Mouse (Mus musculus): ENCODE data around the gene Ceacam15. TPM values are rescaled to one million over a fixed set of nuclear protein-coding genes. Genes with fewer than 3 reads are reported as not detected.
"Not testable (repeated sequence)": the region's sequence is repeated elsewhere in the genome, so short reads cannot be mapped to it uniquely, and the experiment has no call there.

The Ceacam15 gene
- polyA plus RNA-seq, 1 experiment from 2014 or later: not detected

DNA sequence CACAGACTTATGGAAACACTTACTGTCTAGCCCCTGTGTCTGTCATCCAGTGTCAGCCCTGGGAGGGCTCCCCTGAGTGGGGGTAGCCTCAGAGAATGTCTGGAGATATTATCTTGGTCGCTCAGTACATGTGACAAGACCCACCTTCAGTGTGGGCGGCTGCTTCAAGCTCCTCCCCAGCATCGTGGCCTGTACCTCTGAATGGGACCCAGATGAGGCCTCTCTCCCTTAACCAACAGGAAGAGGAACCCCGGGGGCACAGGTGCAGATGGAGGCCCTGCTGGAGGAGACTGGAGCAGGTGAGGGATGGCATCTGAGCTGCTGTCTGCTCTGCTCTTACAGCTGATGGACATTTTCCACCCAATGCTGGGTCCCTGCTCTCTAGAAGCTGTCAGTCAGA lies 32.4 kb downstream of the Ceacam15 start:
- H3K36me3 ChIP-seq (ENCODE audit: control insufficient read depth, insufficient read depth, low read length); H3K9me3 ChIP-seq (ENCODE audit: control insufficient read depth, low read length); H3K27ac ChIP-seq (ENCODE audit: low read depth, low read length); H3K9ac ChIP-seq (ENCODE audit: low read length); H3K4me1 ChIP-seq (replicated peaks; ENCODE audit: control insufficient read depth, insufficient read depth, low read length); ATAC-seq (replicated peaks; ENCODE audit: low FRiP score); H3K4me3 ChIP-seq (ENCODE audit: low read depth, low read length); H3K27me3 ChIP-seq (ENCODE audit: control insufficient read depth, insufficient read depth, low read length); H3K4me2 ChIP-seq (ENCODE audit: low read depth, low read length, severe bottlenecking); DNase-seq (ENCODE audit: low spot score): not testable (repeated sequence)
- WGBS: 57% methylated on average over 3 of the region's 4 CpGs

GRCm38 (mm10) chr7:16639028-16639427 lies 36.5 kb downstream of the Ceacam15 start:
- Histone ChIP-seq H3K27ac (ENCODE audit: low read depth, low read length) (no peak overlapping the region), H3K27me3 (ENCODE audit: control insufficient read depth, insufficient read depth, low read length) (no peaks in the 10 kb centered on the region), H3K4me3 (ENCODE audit: low read depth, low read length) (no peak overlapping the region), H3K9ac (ENCODE audit: low read length) (no peak overlapping the region), H3K4me2 (ENCODE audit: low read depth, low read length, severe bottlenecking) (no peak overlapping the region), H3K9me3 (ENCODE audit: control insufficient read depth, low read length) (no peaks in the 10 kb centered on the region), H3K4me1 (replicated peaks; ENCODE audit: control insufficient read depth, insufficient read depth, low read length) (no peaks in the 10 kb centered on the region), H3K36me3 (ENCODE audit: control insufficient read depth, insufficient read depth, low read length) (no peaks in the 10 kb centered on the region)
- ATAC-seq (replicated peaks; ENCODE audit: low FRiP score): no peak
- DNase-seq (ENCODE audit: low spot score): no peak
- 94% methylated on average over 3 of the region's 3 CpGs for WGBS

GRCm38 (mm10) chr7:16635116-16635515 lies 40.4 kb downstream of the Ceacam15 start:
- 56% methylated on average over 3 of the region's 3 CpGs for WGBS
- Histone ChIP-seq H3K4me2 (ENCODE audit: low read depth, low read length, severe bottlenecking) (no peak overlapping the region), H3K36me3 (ENCODE audit: control insufficient read depth, insufficient read depth, low read length) (no peaks in the 10 kb centered on the region)

GRCm38 (mm10) chr7:16633913-16634312 lies 41.6 kb downstream of the Ceacam15 start:
- not testable (repeated sequence) for DNase-seq (ENCODE audit: low spot score); H3K4me2 ChIP-seq (ENCODE audit: low read depth, low read length, severe bottlenecking); H3K4me3 ChIP-seq (ENCODE audit: low read depth, low read length); H3K4me1 ChIP-seq (replicated peaks; ENCODE audit: control insufficient read depth, insufficient read depth, low read length); H3K9ac ChIP-seq (ENCODE audit: low read length); H3K9me3 ChIP-seq (ENCODE audit: control insufficient read depth, low read length); H3K27ac ChIP-seq (ENCODE audit: low read depth, low read length); H3K36me3 ChIP-seq (ENCODE audit: control insufficient read depth, insufficient read depth, low read length); H3K27me3 ChIP-seq (ENCODE audit: control insufficient read depth, insufficient read depth, low read length)
- 0 out of 2 replicates have a peak, but pooled peaks have one; percentile 56 for ATAC-seq (replicated peaks; ENCODE audit: low FRiP score)
- WGBS: 15% methylated on average over 10 of the region's 10 CpGs

More at GRCm38 (mm10) chr7:16635116-16635515, 40.4 kb downstream of the Ceacam15 start:
- H3K9me3 ChIP-seq (ENCODE audit: control insufficient read depth, low read length): no peaks in the 10 kb centered on the region; the same call in 1 of the 2 replicates
- no peaks in the 10 kb centered on the region for H3K4me1 ChIP-seq (replicated peaks; ENCODE audit: control insufficient read depth, insufficient read depth, low read length)
- no peaks in the 10 kb centered on the region for H3K27me3 ChIP-seq (ENCODE audit: control insufficient read depth, insufficient read depth, low read length)
- H3K9ac ChIP-seq (ENCODE audit: low read length): no peak overlapping the region
- DNase-seq (ENCODE audit: low spot score) (no peak), ATAC-seq (replicated peaks; ENCODE audit: low FRiP score) (no peak)
- no peak overlapping the region for H3K27ac ChIP-seq (ENCODE audit: low read depth, low read length)
- no peak overlapping the region for H3K4me3 ChIP-seq (ENCODE audit: low read depth, low read length)

DNA sequence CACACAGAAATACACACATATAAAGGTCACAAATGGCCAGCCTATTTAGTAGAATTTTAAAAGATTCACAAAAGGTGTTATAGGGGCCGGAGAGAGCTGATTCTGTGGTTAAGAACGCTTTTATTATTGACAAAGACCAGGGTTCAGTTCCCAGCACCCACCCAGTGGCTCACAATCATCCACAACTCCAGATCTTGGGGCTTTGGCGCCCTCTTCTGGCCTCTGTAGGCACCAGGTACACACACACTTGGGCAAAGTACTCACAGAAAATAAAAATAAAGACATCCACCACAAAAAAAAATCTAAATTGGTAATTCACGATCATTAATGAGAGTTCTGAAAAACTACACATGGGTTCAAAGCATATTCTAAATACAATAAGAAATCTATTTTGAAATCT lies 43.6 kb downstream of the Ceacam15 start:
- no peaks in the 10 kb centered on the region for H3K4me1 ChIP-seq (replicated peaks; ENCODE audit: control insufficient read depth, insufficient read depth, low read length)
- H3K4me3 ChIP-seq (ENCODE audit: low read depth, low read length): no peak overlapping the region
- H3K4me2 ChIP-seq (ENCODE audit: low read depth, low read length, severe bottlenecking): no peak overlapping the region
- DNase-seq (ENCODE audit: low spot score) (no peak), ATAC-seq (replicated peaks; ENCODE audit: low FRiP score) (no peak)
- 69% methylated on average over 4 of the region's 4 CpGs for WGBS
- H3K36me3 ChIP-seq (ENCODE audit: control insufficient read depth, insufficient read depth, low read length): no peaks in the 10 kb centered on the region
- H3K9me3 ChIP-seq (ENCODE audit: control insufficient read depth, low read length): no peaks in the 10 kb centered on the region; the same call in 1 of the 2 replicates
- no peak overlapping the region for H3K27ac ChIP-seq (ENCODE audit: low read depth, low read length)
- no peak overlapping the region for H3K9ac ChIP-seq (ENCODE audit: low read length)
- H3K27me3 ChIP-seq (ENCODE audit: control insufficient read depth, insufficient read depth, low read length): no peaks in the 10 kb centered on the region

DNA sequence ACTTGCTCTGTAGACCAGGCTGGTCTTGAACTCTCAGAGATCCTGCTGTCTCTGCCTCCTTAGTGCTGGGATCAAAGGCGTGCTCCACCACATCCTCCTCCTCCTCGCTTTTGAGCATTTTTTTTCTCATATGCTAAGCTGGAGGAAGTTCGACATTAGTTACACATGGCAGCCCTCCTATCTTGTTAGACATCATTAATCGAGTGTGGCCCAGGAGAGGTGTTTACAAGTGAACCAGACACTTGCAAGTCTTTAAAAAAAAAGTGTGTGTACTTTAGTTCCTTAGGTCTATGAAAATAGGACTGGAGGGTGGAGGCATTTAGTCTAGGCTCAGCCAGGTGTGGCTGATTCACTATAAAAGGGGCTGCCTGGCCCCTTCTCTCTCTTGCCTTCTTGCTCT lies 44.5 kb downstream of the Ceacam15 start:
- no peak for ATAC-seq (replicated peaks; ENCODE audit: low FRiP score)
- Histone ChIP-seq H3K4me3 (ENCODE audit: low read depth, low read length) (no peak overlapping the region), H3K27me3 (ENCODE audit: control insufficient read depth, insufficient read depth, low read length) (no peaks in the 10 kb centered on the region), H3K9ac (ENCODE audit: low read length) (no peak overlapping the region), H3K4me2 (ENCODE audit: low read depth, low read length, severe bottlenecking) (no peak overlapping the region), H3K27ac (ENCODE audit: low read depth, low read length) (no peak overlapping the region), H3K36me3 (ENCODE audit: control insufficient read depth, insufficient read depth, low read length) (no peaks in the 10 kb centered on the region), H3K9me3 (ENCODE audit: control insufficient read depth, low read length) (no peaks in the 10 kb centered on the region; the same call in 1 of the 2 replicates), H3K4me1 (replicated peaks; ENCODE audit: control insufficient read depth, insufficient read depth, low read length) (no peaks in the 10 kb centered on the region)
- no peak for DNase-seq (ENCODE audit: low spot score)
- 81% methylated on average over 4 of the region's 4 CpGs for WGBS

GRCm38 (mm10) chr7:16629598-16630296 lies 45.8 kb downstream of the Ceacam15 start:
- H3K27ac ChIP-seq (ENCODE audit: low read depth, low read length): no peak overlapping the region
- no peak overlapping the region for H3K9ac ChIP-seq (ENCODE audit: low read length)
- no peak overlapping the region for H3K4me2 ChIP-seq (ENCODE audit: low read depth, low read length, severe bottlenecking)
- H3K27me3 ChIP-seq (ENCODE audit: control insufficient read depth, insufficient read depth, low read length): no peaks in the 10 kb centered on the region
- 17% methylated on average over 10 of the region's 10 CpGs for WGBS
- DNase-seq (ENCODE audit: low spot score) (peak; percentile 76), ATAC-seq (replicated peaks; ENCODE audit: low FRiP score) (0 out of 2 replicates have a peak, but pooled peaks have one; percentile 5)
- H3K4me3 ChIP-seq (ENCODE audit: low read depth, low read length): no peak overlapping the region
- H3K4me1 ChIP-seq (replicated peaks; ENCODE audit: control insufficient read depth, insufficient read depth, low read length): no peaks in the 10 kb centered on the region
- H3K36me3 ChIP-seq (ENCODE audit: control insufficient read depth, insufficient read depth, low read length): no peaks in the 10 kb centered on the region
- no peaks in the 10 kb centered on the region; the same call in 1 of the 2 replicates for H3K9me3 ChIP-seq (ENCODE audit: control insufficient read depth, low read length)

GRCm38 (mm10) chr7:16628096-16628771 lies 47.3 kb downstream of the Ceacam15 start:
- H3K9me3 ChIP-seq (ENCODE audit: control insufficient read depth, low read length): no peaks in the 10 kb centered on the region; the same call in 1 of the 2 replicates
- H3K4me1 ChIP-seq (replicated peaks; ENCODE audit: control insufficient read depth, insufficient read depth, low read length): no peaks in the 10 kb centered on the region
- H3K9ac ChIP-seq (ENCODE audit: low read length): no peak overlapping the region
- no peaks in the 10 kb centered on the region for H3K36me3 ChIP-seq (ENCODE audit: control insufficient read depth, insufficient read depth, low read length)
- no peak overlapping the region for H3K4me2 ChIP-seq (ENCODE audit: low read depth, low read length, severe bottlenecking)
- H3K27me3 ChIP-seq (ENCODE audit: control insufficient read depth, insufficient read depth, low read length): no peaks in the 10 kb centered on the region
- WGBS: 37% methylated on average over 12 of the region's 12 CpGs
- H3K4me3 ChIP-seq (ENCODE audit: low read depth, low read length): no peak overlapping the region
- H3K27ac ChIP-seq (ENCODE audit: low read depth, low read length): no peak overlapping the region
- peak; percentile 82 for DNase-seq (ENCODE audit: low spot score)
- ATAC-seq (replicated peaks; ENCODE audit: low FRiP score): peak; percentile 75; the same call in 1 of the 2 replicates
